8 mouse cellular contexts compared by ENCODE assay signal in the genomic region with DNA sequence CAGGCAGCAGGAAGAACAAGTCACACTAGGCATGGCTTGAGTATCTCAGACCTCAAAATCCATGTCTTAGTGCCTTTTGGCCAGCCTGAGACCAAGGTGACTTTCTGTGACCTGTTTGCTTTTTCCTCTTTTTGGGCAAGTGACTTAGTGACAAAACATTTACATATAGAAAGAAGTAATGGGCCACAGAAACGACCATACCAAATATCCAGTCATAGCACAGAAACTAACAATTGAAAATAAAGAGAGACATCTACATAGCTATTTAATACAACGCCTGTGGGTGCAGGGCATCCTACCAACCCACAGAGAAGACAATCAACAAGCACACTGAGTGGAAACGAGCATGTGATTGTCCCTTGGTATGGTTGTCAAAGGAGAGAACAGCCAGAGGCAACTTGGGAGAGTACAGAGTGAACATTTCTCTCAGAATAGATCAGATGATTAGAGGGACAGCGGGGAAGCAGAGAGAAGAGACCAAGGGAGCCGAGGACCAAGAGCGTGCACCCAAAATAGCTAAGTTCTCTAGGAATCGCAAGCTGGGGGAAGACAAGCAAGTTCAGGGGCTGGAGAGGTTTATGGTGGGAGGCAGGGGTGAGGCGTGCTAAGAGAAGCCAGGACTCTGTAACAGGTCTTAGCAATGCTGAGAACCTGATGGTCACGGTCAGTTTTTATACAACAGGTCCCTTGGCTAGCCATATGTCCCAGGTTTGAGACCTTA. TPM values are rescaled to one million over a fixed set of nuclear protein-coding genes. Genes with fewer than 3 reads are reported as not detected.
A peak's percentile ranks its signal among the peaks of the same experiment; 100 is the strongest.
DNase-seq lines count a peak whose midpoint lies in the region; ATAC-seq lines count a peak whose summit lies in the region.
"Had no signal": no experiment of that assay in that cellular context is flagged by ENCODE, and none has a peak within 500 bp of the region (broad histone marks: within the 10 kb centered on the region; RNA-seq: fewer than 3 reads in every experiment).

No protein-coding gene starts in this region.

- H3K9me3 ChIP-seq in forebrain, embryonic 14.5 days (replicated peaks; ENCODE audit: control insufficient read depth, low read length), result no peaks in the 10 kb centered on the region
- H3K9me3 ChIP-seq in liver, embryonic 13.5 days (replicated peaks), result no peaks in the 10 kb centered on the region

- H3K36me3 ChIP-seq in forebrain, embryonic 14.5 days (ENCODE audit: control insufficient read depth, insufficient read depth, low read length), result no peaks in the 10 kb centered on the region
- no peaks in the 10 kb centered on the region for H3K36me3 ChIP-seq in liver, embryonic 13.5 days

- H3K9ac ChIP-seq in forebrain, embryonic 14.5 days (ENCODE audit: low read length), result no peak overlapping the region
- H3K9ac ChIP-seq in liver, embryonic 13.5 days, result peak overlapping the region; percentile 86

- 59% methylated on average over 9 of the region's 9 CpGs for WGBS in forebrain, embryonic 14.5 days
- 34% methylated on average over 9 of the region's 9 CpGs for WGBS in liver, embryonic 13.5 days (ENCODE audit: insufficient replicate concordance)

- H3K4me1 ChIP-seq in forebrain, embryonic 14.5 days (ENCODE audit: control insufficient read depth, insufficient read depth, low read length), result peaks cover 13% of the 10 kb centered on the region
- H3K4me1 ChIP-seq in liver, embryonic 13.5 days (replicated peaks), result peaks cover 55% of the 10 kb centered on the region

- no peak for ATAC-seq in forebrain, embryonic 14.5 days
- ATAC-seq in liver, embryonic 13.5 days (ENCODE audit: low read depth), result no peak

- peak; percentile 18 for DNase-seq in thymus, postnatal 14 days
- no peak for DNase-seq in thymus, postnatal 36 days
- DNase-seq in forebrain, embryonic 14.5 days (ENCODE audit: low spot score), result peak; percentile 4
- no peak for DNase-seq in liver, embryonic 13.5 days
- DNase-seq in layer of hippocampus, adult 8-10 months (ENCODE audit: low spot score in 2 of 2), result no peak
- DNase-seq in cerebellum, adult 18-20 months, result no peak
- no peak for DNase-seq in cerebellum, postnatal 25 days

- H3K27me3 ChIP-seq in forebrain, embryonic 14.5 days (replicated peaks; ENCODE audit: control insufficient read depth, insufficient read depth, low read length), result peaks cover 12% of the 10 kb centered on the region; the same call in 1 of the 2 replicates
- peaks cover 16% of the 10 kb centered on the region; the same call in 1 of the 2 replicates for H3K27me3 ChIP-seq in liver, embryonic 13.5 days

- H3K4me3 ChIP-seq in forebrain, embryonic 14.5 days (ENCODE audit: low read depth, low read length), result peak overlapping the region; percentile 64; the same call in 1 of the 2 replicates
- peak overlapping the region; percentile 81 for H3K4me3 ChIP-seq in liver, embryonic 13.5 days (replicated peaks)

- H3K27ac ChIP-seq in forebrain, embryonic 14.5 days (ENCODE audit: low read depth, low read length), result peak overlapping the region; percentile 94; the same call in 1 of the 2 replicates
- H3K27ac ChIP-seq in liver, embryonic 13.5 days, result peak overlapping the region; percentile 84

- H3K4me2 ChIP-seq in forebrain, embryonic 14.5 days (ENCODE audit: low read length), result peak overlapping the region; percentile 72
- peak overlapping the region; percentile 90 for H3K4me2 ChIP-seq in liver, embryonic 13.5 days

RNA-seq across cellular contexts. Expression of a gene that starts 3.0 kb away (rescaled TPM):
- 38.8 and 41.6 TPM in 2 replicates for polyA plus RNA-seq in forebrain, embryonic 14.5 days (2014; fragmentation: Nextera tagmentation; extraction: Ambion mirVana)
- polyA plus RNA-seq in liver, embryonic 13.5 days (2015; fragmentation: Nextera tagmentation; extraction: Ambion mirVana), result 4.2 and 5.4 TPM in 2 replicates
- total RNA-seq in layer of hippocampus, adult 8-10 months (2022), result 10 to 100 TPM; 25.4 to 29.6 (median 28.5) TPM

RNA-seq across cellular contexts. Expression of a gene that starts 7.8 kb away (rescaled TPM):
- 0.36 TPM in 1 of 2 replicates, not detected in the other for polyA plus RNA-seq in forebrain, embryonic 14.5 days (2014; fragmentation: Nextera tagmentation; extraction: Ambion mirVana)
- polyA plus RNA-seq in liver, embryonic 13.5 days (2015; fragmentation: Nextera tagmentation; extraction: Ambion mirVana), result 0.25 TPM in 1 of 2 replicates, not detected in the other
- total RNA-seq in layer of hippocampus, adult 8-10 months (2022), result not detected
- polyA plus RNA-seq: brain, embryonic 14.5 days had no signal

Comparison
In these comparisons a context has a peak if more than half of its experiments do, and no peak if none do; other contexts are left out.
1. DNase-seq: peak in thymus, postnatal 14 days (single experiment) and forebrain, embryonic 14.5 days (single experiment); none in thymus, postnatal 36 days (0 of 2), liver, embryonic 13.5 days (single experiment), layer of hippocampus, adult 8-10 months (0 of 2), cerebellum, adult 18-20 months (0 of 2) and cerebellum, postnatal 25 days (0 of 2).